Mouse (Mus musculus) lung, postnatal 0 days (tissue): ENCODE measurements around the gene Sptb. TPM values are rescaled to one million over a fixed set of nuclear protein-coding genes. Genes with fewer than 3 reads are reported as not detected.
A peak's percentile ranks its signal among the peaks of the same experiment; 100 is the strongest.

Experiments used
- ATAC-seq: fragments of 200-750 bp; cut with Nextera tagmentation; 2 replicates; pipeline ENCODE4 v1.8.0; 2017; ENCODE audit warnings: moderate library complexity
- DNase-seq: peaks from one replicate; pipeline ENCODE4 v3.0.0-alpha.2; 2016; ENCODE audit warnings: low spot score
- H3K27ac ChIP-seq: fragments of 300-500 bp; sonication (generic); 2 replicates; pipeline ENCODE4 v1.5.1; 2014; ENCODE audit warnings: antibody characterized with exemption, mild to moderate bottlenecking, low read length, mixed read lengths
- H3K27me3 ChIP-seq: fragments of 300-500 bp; sonication (generic); replicated peaks from 2 replicates; pipeline ENCODE4 v1.6.1; 2014; ENCODE audit warnings: low read length, mixed read lengths; ENCODE audit not compliant: insufficient read depth
- H3K36me3 ChIP-seq: fragments of 300-500 bp; sonication (generic); 2 replicates; pipeline ENCODE4 v1.6.1; 2014; ENCODE audit warnings: low read length, mixed read lengths; ENCODE audit not compliant: insufficient read depth
- H3K4me1 ChIP-seq: fragments of 300-500 bp; sonication (generic); 2 replicates; pipeline ENCODE4 v1.6.1; 2014; ENCODE audit warnings: antibody characterized with exemption, low read depth, low read length, mixed read lengths; ENCODE audit not compliant: insufficient read depth
- H3K4me2 ChIP-seq: fragments of 300-500 bp; sonication (generic); replicated peaks from 2 replicates; pipeline ENCODE4 v1.6.1; 2014; ENCODE audit warnings: low read depth, mild to moderate bottlenecking, low read length, moderate library complexity, mixed read lengths
- H3K4me3 ChIP-seq: fragments of 300-500 bp; sonication (generic); 2 replicates; pipeline ENCODE4 v1.5.1; 2014; ENCODE audit warnings: low read depth, low read length
- H3K9ac ChIP-seq: fragments of 300-500 bp; sonication (generic); replicated peaks from 2 replicates; pipeline ENCODE4 v1.6.1; 2014; ENCODE audit warnings: low read depth, mild to moderate bottlenecking
- H3K9me3 ChIP-seq: fragments of 300-500 bp; sonication (generic); 2 replicates; pipeline ENCODE4 v1.6.1; 2016; ENCODE audit warnings: low read length, mixed read lengths
- CTCF ChIP-seq: IDR thresholded peaks from 2 replicates; pipeline ENCODE4 v1.5.1; 2016; ENCODE audit warnings: antibody characterized with exemption, mild to moderate bottlenecking
- EP300 ChIP-seq: IDR thresholded peaks from 2 replicates; pipeline ENCODE4 v1.6.1; 2016; ENCODE audit warnings: antibody characterized with exemption, mild to moderate bottlenecking, control low read depth
- WGBS: fragments of 180-500 bp; shearing (Covaris S2); extraction: QIAGEN DNeasy Blood & Tissue Kit; methylation state at CpG from one replicate; pipeline ENCODE4 v1.1.7; 2014; 5-methylcytosine and 5-hydroxymethylcytosine counted together
- polyA plus RNA-seq: library from polyadenylated mRNA; unstranded; fragments of >200 nt; fragmentation: Nextera tagmentation; extraction: Ambion mirVana; gene quantifications from 2 replicates; pipeline ENCODE4 v1.2.1, GENCODE M21; 2015

The Sptb gene
- polyA plus RNA-seq, 1 experiment from 2014 or later, result 0.35 TPM

GRCm38 (mm10) chr12:76676477-76676876 lies 33.9 kb downstream of the Sptb start:
- no peaks in the 10 kb centered on the region for H3K4me1 ChIP-seq
- DNase-seq (peak; percentile 9), ATAC-seq (no peak)
- H3K4me3 ChIP-seq, result peak overlapping the region; percentile 8; the same call in 1 of the 2 replicates
- peak overlapping the region; percentile 42 for H3K4me2 ChIP-seq
- WGBS, result 48% methylated on average over 22 of the region's 22 CpGs
- no peak overlapping the region for H3K9ac ChIP-seq
- no peak for TF ChIP-seq EP300
- no peak for TF ChIP-seq CTCF
- no peaks in the 10 kb centered on the region for H3K9me3 ChIP-seq
- H3K27ac ChIP-seq, result no peak overlapping the region
- H3K36me3 ChIP-seq, result no peaks in the 10 kb centered on the region
- H3K27me3 ChIP-seq, result no peaks in the 10 kb centered on the region

- DNase-seq, result no peak
- 71% methylated on average over 5 of the region's 5 CpGs for WGBS
- no peak overlapping the region for H3K9ac ChIP-seq
- H3K4me3 ChIP-seq, result no peak overlapping the region
- no peak for ATAC-seq
- H3K36me3 ChIP-seq, result no peaks in the 10 kb centered on the region
- H3K27ac ChIP-seq, result no peak overlapping the region
- TF ChIP-seq CTCF, result no peak
- no peak for TF ChIP-seq EP300
- no peaks in the 10 kb centered on the region for H3K27me3 ChIP-seq
- H3K4me1 ChIP-seq, result no peaks in the 10 kb centered on the region; the same call in 1 of the 2 replicates
- H3K9me3 ChIP-seq, result no peaks in the 10 kb centered on the region
- H3K4me2 ChIP-seq, result no peak overlapping the region
Observed at GRCm38 (mm10) chr12:76675364-76675763, 35.0 kb downstream of the Sptb start.

GRCm38 (mm10) chr12:76673794-76674222 lies 36.5 kb downstream of the Sptb start:
- Histone ChIP-seq H3K9ac (no peak overlapping the region), H3K4me2 (no peak overlapping the region), H3K9me3 (no peaks in the 10 kb centered on the region), H3K4me1 (no peaks in the 10 kb centered on the region; the same call in 1 of the 2 replicates), H3K36me3 (no peaks in the 10 kb centered on the region), H3K4me3 (no peak overlapping the region), H3K27ac (no peak overlapping the region), H3K27me3 (no peaks in the 10 kb centered on the region)
- ATAC-seq (no peak; the same call in 1 of the 2 replicates), DNase-seq (no peak)
- WGBS, result 70% methylated on average over 12 of the region's 12 CpGs
- no peak for TF ChIP-seq EP300
- no peak for TF ChIP-seq CTCF

- DNase-seq (no peak), ATAC-seq (no peak)
- Histone ChIP-seq H3K4me2 (no peak overlapping the region), H3K4me1 (no peaks in the 10 kb centered on the region; the same call in 1 of the 2 replicates), H3K4me3 (no peak overlapping the region), H3K9ac (no peak overlapping the region), H3K9me3 (no peaks in the 10 kb centered on the region), H3K36me3 (no peaks in the 10 kb centered on the region), H3K27me3 (no peaks in the 10 kb centered on the region), H3K27ac (no peak overlapping the region)
- no peak for TF ChIP-seq EP300
- TF ChIP-seq CTCF, result no peak
- 75% methylated on average over 8 of the region's 8 CpGs for WGBS
Observed at GRCm38 (mm10) chr12:76672008-76672407, 38.3 kb downstream of the Sptb start.

GRCm38 (mm10) chr12:76670533-76671086 lies 39.7 kb downstream of the Sptb start:
- Histone ChIP-seq H3K4me1 (no peaks in the 10 kb centered on the region; the same call in 1 of the 2 replicates), H3K9me3 (no peaks in the 10 kb centered on the region), H3K27ac (no peak overlapping the region), H3K36me3 (no peaks in the 10 kb centered on the region), H3K4me3 (no peak overlapping the region), H3K9ac (no peak overlapping the region), H3K27me3 (no peaks in the 10 kb centered on the region), H3K4me2 (no peak overlapping the region)
- TF ChIP-seq EP300, result no peak
- no peak for TF ChIP-seq CTCF
- DNase-seq (peak; percentile 38), ATAC-seq (peak; percentile 56)
- 34% methylated on average over 13 of the region's 13 CpGs for whole genome bisulfite sequencing

- Histone ChIP-seq H3K4me1 (no peaks in the 10 kb centered on the region; the same call in 1 of the 2 replicates), H3K27ac (no peak overlapping the region), H3K36me3 (no peaks in the 10 kb centered on the region), H3K9me3 (no peaks in the 10 kb centered on the region), H3K9ac (no peak overlapping the region), H3K4me2 (no peak overlapping the region), H3K4me3 (no peak overlapping the region), H3K27me3 (no peaks in the 10 kb centered on the region)
- DNase-seq (no peak), ATAC-seq (no peak)
- no peak for TF ChIP-seq CTCF
- TF ChIP-seq EP300, result no peak
- 29% methylated on average over 5 of the region's 5 CpGs for WGBS
Observed at GRCm38 (mm10) chr12:76669956-76670530, 40.3 kb downstream of the Sptb start.
